Mouse (Mus musculus): Measurements from ENCODE around the gene Ammecr1.

DNA sequence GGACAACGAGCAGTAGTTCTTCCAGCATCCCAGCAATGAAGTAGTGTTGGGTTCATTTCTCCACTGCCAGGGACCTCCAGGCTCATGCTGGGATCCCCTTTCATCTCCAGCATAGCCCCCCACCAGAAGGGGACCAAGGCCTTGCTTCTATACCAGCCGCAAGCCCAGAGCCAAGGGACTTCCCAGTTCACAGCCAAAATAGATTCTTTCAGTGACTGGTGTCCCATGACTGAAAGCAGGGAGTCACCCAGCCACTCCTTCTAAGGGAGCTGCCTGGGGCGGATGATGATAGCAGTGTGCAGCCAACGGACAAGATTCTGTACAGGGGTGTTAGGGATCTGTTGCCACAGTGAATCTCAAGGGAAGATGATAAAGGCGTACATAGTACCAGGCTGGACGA is 131.7 kb downstream of the Ammecr1 start:
- no peak for TF ChIP-seq CTCF (conservative IDR thresholded peaks at IDR 0.05; ENCODE audit: low read length)
- no peak for TF ChIP-seq POU5F1 (IDR thresholded peaks at IDR 0.05; ENCODE audit: borderline replicate concordance, low read length)
- no peak for TF ChIP-seq NANOG (IDR thresholded peaks at IDR 0.05; ENCODE audit: borderline replicate concordance, low read length)

All from E14TG2a.4 (cell line).